Mouse (Mus musculus) left cerebral cortex, adult 18-20 months (tissue): Measurements from ENCODE around the gene Sh3bp1. TPM values are rescaled to one million over a fixed set of nuclear protein-coding genes. Genes with fewer than 3 reads are reported as not detected.

Experiments
- DNase-seq, 2 experiments: peaks; one replicate each; pipeline ENCODE4 v3.0.0; 2021 to 2022; ENCODE audit warnings: low spot score in 2 of 2, mixed read lengths in 1 of 2
- total RNA-seq, 2 experiments: library from RNA; stranded (reverse); gene quantifications; 2 replicates each; pipeline ENCODE4 v1.2.3; 2021

Sh3bp1 gene
- total RNA-seq, 2 experiments from 2014 or later = 33.8 to 39.9 TPM

DNA sequence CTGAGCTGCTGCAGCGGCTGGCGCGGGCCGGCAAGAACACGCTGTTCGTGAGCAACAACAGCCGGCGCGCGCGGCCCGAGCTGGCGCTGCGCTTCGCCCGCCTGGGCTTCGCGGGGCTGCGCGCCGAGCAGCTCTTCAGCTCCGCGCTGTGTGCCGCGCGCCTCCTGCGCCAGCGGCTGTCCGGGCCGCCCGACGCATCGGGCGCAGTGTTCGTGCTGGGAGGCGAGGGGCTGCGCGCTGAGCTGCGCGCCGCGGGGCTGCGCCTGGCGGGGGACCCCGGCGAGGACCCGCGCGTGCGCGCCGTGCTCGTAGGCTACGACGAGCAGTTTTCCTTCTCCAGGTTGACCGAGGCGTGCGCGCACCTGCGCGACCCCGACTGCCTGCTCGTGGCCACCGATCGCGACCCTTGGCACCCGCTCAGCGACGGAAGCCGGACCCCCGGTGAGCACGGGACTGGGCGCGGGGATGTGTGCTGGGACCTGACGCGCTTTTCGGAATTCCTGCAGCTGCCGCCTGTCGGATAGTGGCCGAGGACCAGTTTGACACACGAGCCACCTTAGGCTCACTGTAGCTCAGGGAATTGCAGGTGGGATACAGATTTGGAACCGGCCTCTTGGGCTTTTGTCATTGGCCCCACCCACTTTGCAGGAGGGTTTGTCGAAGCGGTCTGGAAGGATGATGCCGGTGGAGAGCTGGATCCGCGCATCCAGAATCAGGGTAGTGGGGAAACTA, 14.7 kb downstream of the Sh3bp1 start:
- peak; percentile 46 to 67 for DNase-seq

- DNase-seq = no peak
Measured at GRCm38 (mm10) chr15:78914823-78915659, 15.5 kb downstream of the Sh3bp1 start.

DNA sequence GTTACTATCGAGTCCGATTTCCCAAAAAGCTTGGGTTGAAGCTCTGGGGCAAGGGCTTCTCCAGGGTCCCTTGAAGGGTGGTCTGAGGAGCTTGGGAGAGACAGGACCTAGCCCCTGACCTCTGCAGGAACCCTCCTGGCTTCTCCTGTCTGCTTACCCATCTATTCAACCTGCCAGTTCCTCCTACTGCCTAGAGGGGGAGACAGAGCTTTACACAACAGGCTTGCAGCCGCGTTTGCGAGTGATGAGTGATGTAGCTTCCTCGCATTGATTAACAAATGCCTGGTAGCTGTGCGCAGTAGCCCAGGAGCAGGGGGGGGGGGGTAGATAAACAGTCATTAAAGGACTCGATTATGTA, 16.1 kb downstream of the Sh3bp1 start:
- peak; percentile 72 to 73 for DNase-seq

GRCm38 (mm10) chr15:78916052-78916826, 16.7 kb downstream of the Sh3bp1 start:
- DNase-seq = peak in 1 of 2 experiments; percentile 62

DNA sequence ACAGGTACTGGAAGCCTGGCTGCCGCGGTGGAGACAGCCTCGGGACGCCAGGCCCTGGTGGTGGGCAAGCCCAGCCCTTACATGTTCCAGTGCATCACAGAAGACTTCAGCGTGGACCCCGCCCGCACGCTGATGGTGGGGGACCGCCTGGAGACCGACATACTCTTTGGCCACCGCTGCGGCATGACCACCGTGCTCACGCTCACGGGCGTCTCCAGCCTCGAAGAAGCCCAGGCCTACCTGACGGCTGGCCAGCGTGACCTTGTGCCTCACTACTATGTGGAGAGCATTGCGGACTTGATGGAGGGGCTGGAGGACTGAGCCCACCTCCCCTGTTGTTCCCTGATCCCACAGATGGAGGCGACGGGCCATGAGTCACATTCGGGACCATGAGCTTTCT, 18.6 kb downstream of the Sh3bp1 start:
- no peak for DNase-seq

- DNase-seq = no peak
Measured at GRCm38 (mm10) chr15:78919914-78920313, 20.3 kb downstream of the Sh3bp1 start.

- no peak for DNase-seq
Measured at GRCm38 (mm10) chr15:78922700-78923099, 23.1 kb downstream of the Sh3bp1 start.

GRCm38 (mm10) chr15:78923585-78923984, 24.0 kb downstream of the Sh3bp1 start:
- no peak for DNase-seq

DNA sequence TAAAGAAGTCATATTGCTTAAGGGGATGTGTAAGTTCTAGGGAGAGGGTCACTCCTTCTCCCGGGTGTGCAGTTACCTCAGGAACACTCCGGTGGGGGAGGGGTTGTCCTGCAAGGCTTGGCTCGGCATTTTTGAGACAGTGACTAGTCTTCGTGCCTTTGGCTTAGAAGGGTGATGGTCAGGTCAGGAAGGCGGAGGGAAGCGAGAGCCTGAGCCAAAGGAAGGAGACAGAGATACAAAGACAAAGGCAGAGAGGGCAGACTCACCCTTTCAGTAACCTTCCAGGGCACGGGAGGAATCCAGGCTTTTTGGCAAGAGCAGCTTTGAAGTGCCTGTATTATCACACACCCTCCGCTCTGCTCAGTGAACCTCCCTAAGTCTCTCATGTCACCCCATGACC, 25.6 kb downstream of the Sh3bp1 start:
- DNase-seq = no peak

DNA sequence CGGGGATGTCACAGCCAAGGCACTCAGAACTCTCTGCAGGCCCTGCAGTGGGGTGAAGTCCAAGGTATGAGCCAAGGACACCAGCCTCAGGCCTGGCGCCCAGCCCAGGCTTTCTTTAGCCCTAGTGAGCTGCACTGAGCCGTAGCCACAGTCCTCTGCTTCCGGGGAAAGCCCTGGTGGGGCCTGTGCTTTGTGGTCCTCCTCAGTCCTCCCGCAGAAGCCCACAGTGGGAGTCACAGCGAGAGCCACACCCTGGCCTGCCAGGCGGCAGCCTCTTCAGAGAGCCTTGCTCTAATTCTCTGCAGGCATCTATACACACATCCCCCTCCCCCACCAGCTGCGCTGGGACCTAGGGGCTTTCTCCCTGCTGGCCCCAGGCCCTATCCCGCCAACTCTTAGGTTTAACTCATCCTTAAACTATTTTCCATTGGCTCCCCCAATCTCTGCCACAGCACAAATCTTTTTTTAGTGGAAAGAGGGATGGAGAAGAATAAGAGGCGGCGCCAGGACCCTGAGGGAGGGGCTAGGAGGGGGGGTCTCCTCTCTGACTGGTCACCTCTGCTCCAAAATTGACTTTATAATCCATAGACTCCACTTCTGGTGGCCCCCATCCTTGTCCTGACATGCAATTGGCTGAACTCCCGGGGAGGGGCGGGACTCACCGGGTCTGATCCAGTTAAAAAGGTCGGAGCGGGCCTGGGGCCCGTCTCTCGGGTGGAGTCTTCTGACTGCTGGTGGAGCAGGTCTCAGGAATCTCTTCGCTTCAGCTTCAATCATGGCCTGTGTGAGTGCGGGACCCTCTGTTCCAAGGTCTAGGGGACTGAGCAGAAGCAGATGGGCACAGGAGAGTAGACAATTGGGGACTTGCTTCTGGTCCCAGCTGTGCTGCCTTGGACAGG, 26.7 kb downstream of the Sh3bp1 start, which contains the start of gene Lgals1:
Gene Lgals1, plus strand, starts transcription at position 705 of the 899 bp plus-strand sequence.
- peak in 1 of 2 experiments; percentile 40 for DNase-seq

DNA sequence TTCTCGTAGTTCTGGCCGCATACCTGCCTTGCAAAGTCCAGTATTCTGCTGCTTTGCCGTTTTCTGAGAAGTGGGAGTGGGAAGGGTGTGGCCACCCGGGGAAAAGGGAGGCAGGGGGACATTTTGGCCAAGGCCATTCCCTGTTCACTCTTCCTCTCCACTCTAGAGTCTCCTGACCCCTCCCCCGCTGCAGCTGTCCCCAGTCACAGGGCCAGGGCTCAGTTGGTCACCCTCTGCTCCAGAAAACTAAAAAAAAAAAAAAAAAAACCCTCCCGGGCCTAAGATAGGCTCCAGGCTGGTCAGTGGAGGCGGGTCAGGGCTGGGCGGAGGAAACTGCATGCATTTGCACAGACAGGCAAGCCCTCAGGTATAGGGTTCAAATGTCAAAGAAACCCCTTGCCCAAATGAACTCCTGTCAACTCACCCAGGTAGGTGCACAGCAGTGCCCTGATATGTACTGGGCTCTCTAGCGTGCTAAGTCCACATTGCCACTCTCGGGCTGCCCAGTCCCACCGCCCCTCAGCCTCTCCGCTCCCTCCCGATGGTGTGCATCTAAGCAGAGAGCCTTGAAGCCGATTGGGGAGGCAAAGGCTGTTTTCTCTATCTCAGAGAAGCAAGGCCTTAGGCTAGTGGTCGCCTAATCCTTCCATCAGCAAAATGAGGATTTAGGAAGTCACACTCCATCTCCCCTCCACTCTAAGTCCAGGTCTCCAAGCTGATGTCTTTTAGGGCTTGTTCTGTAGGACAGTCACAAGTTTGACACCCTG, 27.6 kb downstream of the Sh3bp1 start:
- DNase-seq = no peak

- DNase-seq = peak in 1 of 2 experiments; percentile 45
Measured at GRCm38 (mm10) chr15:78927788-78928457, 28.4 kb downstream of the Sh3bp1 start.

- DNase-seq = no peak
Measured at GRCm38 (mm10) chr15:78928539-78928938, 29.0 kb downstream of the Sh3bp1 start.

DNA sequence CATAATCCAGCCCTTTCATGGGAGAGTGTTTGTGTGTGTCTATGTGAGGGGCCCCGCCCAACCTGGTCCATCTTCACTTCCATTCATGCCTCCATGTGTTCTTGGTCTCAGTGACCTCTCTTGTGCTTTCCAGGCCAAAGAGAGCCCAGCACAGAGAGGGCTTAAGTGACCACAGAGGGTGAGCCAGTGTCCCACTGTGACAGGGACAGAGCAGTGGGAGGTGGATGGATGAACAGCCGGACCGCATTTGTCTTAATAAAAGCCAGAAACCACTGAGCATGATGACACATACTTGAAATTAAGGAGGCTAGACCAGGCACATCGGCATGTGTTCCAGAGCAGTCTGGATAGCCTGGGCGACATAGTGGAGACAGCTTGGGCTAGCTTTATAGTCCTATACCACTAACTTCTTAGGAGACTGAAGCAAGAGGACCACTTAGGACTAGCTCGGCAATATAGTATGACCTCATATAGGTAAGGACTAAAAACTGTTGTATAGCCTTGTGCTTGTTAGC, 30.7 kb downstream of the Sh3bp1 start:
- DNase-seq = no peak

DNA sequence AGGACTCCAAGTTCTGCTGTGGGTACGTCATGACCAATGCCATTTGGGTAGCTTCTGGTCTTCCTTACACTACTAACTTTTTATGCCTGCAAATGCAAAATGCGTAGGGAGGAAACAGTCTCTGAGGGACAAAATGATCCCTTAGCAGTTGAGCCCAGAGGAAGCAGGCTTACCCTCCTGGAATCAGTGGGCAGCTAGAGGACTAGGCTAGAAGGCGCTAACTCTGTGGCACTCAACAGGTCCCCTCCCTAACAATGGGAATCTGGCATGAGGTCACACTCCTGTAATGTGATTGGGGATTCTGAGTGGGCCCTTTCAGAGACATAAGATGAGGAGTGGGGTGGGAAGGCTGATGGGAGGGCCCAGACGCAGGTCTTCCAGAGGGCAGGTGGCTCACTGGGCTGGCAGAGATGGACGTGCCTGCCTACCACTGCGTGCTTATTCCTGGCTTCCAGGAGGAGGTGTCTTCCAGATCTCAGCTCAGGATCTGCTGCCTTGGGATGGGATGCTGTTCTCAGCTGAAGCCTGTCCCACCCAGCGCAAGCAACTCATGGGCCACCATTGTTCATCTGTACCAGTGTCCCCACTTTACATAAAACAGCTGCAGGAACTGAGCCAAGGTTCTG, 31.3 kb downstream of the Sh3bp1 start:
- no peak for DNase-seq

GRCm38 (mm10) chr15:78931577-78931976, 32.0 kb downstream of the Sh3bp1 start:
- peak in 1 of 2 experiments; percentile 44 for DNase-seq

GRCm38 (mm10) chr15:78934784-78935320, 35.3 kb downstream of the Sh3bp1 start, which contains the start of gene Nol12:
Nol12 (plus strand) TSS chr15:78934933.
- DNase-seq = peak; percentile 82 to 86

DNA sequence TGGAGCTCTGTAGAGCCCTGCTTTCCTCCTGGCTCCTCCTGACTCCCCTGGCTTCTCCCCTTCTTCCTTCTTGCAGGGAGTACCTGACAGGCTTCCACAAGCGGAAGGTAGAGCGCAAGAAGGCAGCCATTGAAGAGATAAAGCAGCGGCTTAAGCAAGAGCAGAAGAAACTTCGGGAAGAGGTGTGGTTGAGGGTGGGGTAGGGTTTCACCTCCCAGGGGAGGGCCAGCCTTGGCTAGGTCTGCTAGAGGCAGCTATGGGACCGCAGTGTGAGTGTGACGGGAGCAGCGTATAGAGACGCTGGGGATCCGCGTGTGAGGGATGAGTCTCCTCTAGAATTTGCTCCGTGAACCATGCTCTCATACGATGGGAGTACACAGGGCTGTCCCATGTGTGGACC, 36.8 kb downstream of the Sh3bp1 start:
- no peak for DNase-seq
